Mouse (Mus musculus) myocyte (in vitro differentiated cells): Measurements from ENCODE around the gene Wdr20rt.

Source experiments
- CEBPB ChIP-seq: IDR thresholded peaks from 2 replicates; pipeline ENCODE4 v1.6.1; 2011; ENCODE audit warnings: mild to moderate bottlenecking, moderate library complexity; ENCODE audit not compliant: poor library complexity, insufficient read depth, severe bottlenecking
- E2F4 ChIP-seq: IDR thresholded peaks from one replicate; pipeline ENCODE4 v1.6.1; 2011; ENCODE audit warnings: mild to moderate bottlenecking, control low read depth, moderate library complexity; ENCODE audit not compliant: insufficient read depth
- MYOD1 ChIP-seq, 3 experiments: IDR thresholded peaks; one replicate each; pipeline ENCODE4 v1.6.1; 2011; ENCODE audit warnings: control low read depth in 2 of 3, low read depth in 2 of 3, mild to moderate bottlenecking in 2 of 3, moderate library complexity in 1 of 3; ENCODE audit not compliant: insufficient read length in 2 of 3, control insufficient read depth in 1 of 3
- POLR2A ChIP-seq: IDR thresholded peaks from one replicate; pipeline ENCODE4 v1.6.1; 2011; ENCODE audit warnings: low read depth, mild to moderate bottlenecking, control low read depth, moderate library complexity; ENCODE audit not compliant: insufficient read length
- TCF12 ChIP-seq: IDR thresholded peaks from one replicate; pipeline ENCODE4 v1.6.1; 2011; ENCODE audit warnings: mild to moderate bottlenecking, control low read depth; ENCODE audit not compliant: poor library complexity, insufficient read depth, severe bottlenecking
- USF1 ChIP-seq: IDR thresholded peaks from one replicate; pipeline ENCODE4 v1.6.1; 2011; ENCODE audit warnings: low read depth, mild to moderate bottlenecking, control low read depth, moderate library complexity

DNA sequence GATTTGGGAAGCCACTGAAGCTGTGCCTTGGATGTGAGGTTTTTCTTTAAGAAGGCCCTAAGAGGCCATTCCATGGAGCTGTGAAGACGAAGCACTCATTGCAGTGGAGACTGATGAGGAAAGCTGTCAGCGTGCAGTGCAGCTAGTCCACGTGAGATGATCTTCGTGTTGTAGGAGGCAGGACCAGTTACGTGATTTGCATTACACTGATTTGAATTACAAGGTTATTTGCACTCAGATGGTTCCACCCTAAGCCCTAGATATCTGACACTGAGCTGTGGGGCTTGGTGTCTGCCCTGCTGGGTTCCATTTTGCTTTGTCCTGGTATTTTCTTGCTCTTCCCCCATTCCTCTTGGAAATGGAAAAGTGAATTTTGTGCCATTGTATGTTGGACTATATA lies 44.1 kb downstream of the Wdr20rt start:
- TF ChIP-seq E2F4 (no peak), POLR2A (no peak), MYOD1 (IDR thresholded peaks at IDR 0.05; ENCODE audit: control insufficient read depth in 1 of 3, insufficient read length in 2 of 3, low read depth in 2 of 3) (no peak), TCF12 (no peak), USF1 (no peak), CEBPB (no peak)
